Mouse (Mus musculus): ENCODE data around the gene Ccdc194. TPM values are rescaled to one million over a fixed set of nuclear protein-coding genes. Genes with fewer than 3 reads are reported as not detected.
A peak's percentile ranks its signal among the peaks of the same experiment; 100 is the strongest.

The Ccdc194 gene
- total RNA-seq, 2 experiments from 2014 or later: not detected

DNA sequence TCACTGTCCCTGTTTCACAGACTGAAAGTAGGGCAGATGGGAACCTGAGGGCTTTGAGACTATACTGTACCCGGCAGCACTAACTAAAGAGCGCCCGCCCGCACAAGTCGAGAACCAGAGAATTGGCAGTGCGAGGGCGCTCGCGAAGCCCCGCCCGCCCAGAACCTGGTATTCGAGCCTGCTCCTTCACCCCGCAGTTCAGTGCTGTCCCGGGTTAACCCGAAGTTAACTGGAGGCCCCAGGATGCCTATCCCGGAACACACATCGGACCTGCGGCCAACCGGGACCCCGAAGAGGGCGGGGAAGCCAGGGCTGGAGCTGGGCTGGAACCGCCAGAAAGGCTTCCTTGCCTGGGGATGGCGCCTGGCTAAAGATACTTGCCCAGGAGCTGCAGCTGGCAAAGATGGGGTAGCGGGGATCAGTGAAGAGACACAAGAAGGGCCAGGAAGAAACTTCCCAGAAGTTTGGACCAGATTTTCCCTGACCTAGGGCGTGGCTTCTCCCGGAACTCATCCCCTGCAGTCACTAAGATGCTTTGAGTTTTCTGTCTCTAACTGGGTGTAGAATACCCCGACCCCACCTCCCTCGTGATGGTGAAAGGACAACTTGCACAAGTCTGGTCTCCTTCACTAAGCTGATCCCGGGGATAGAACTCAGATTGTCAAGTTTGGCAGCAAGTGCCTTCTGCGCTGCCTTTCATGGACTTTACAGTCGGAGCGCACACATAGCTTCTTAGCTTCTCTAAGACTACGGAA, 37.6 kb downstream of the Ccdc194 start, which contains the start of gene Gtpbp3:
Gtpbp3 (plus strand) TSS at position 413 of the 755 bp plus-strand sequence.
- peak; percentile 73 to 88 for DNase-seq (ENCODE audit: extremely low spot score in 1 of 2, low spot score in 2 of 2)
- intact Hi-C loops (cut with DNase I): no loop called here

DNA sequence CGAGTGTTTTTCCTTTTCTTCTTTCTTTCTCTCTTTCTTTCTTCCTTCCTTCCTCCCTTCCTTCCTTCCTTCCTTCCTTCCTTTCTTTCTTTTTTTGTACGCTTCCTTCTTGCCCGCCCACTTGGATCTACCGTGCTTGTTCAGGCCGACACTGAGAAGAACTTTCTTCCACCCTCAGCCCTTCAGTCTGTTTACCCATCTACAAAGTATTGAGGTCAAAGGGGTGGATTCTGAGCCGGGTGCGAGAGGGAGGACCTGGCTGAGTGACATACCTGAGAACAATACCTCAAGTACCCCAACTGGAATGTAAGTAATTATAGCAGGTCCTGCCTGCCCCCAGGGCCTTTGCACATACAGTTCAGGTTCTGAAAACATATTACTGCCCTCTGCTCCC, 39.4 kb downstream of the Ccdc194 start:
- intact Hi-C loops (cut with DNase I): no loop called here

DNA sequence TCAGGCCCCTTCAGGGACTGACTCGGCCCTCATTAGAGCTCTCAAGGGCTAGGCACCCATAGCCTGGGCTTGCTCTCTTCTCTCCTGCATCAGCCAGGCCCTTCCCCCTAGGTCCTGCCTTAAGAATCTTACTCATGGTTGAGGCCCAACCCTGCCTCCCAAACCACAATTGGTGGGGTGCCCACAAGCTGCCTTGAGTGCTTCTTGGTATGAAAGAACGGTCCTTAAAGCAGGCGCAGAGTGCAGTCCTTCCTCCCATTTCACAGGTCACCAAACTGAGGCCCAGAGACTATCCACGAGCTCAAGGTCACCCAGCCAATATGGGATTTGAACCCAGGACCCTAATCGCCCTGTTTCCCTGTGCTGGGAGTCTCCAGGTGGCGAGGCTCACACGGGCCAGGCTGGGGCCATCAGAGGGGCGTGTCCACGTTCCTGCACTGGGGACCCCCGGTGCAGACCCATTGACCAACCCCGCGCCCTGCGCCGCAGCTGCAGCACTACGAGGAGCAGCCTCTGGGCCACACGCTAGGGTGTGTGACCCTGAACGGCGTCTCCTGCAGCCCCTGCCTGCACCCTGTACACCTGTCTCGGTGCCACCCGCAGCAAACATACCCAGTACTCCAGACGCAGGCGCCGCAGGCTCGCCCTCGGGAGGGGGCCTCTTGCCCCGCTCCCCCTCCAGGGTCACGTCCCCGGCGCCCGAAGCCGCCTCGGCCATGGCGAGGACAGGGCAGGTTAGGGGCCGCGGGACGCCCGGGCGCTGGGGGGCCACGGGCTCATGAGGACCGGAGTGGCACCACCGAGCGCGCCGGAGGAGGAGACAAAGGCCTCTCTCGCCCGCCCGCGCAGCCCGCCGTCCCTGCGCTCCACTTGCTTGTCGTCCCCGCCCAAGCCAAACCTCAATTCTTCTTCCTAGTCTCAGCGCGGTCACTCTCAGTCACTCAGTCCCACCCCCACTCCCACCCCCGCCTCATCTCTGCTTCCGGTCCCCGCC, 40.1 kb downstream of the Ccdc194 start, which contains the start of gene Ano8:
Ano8 (minus strand) TSS at position 822 of the 994 bp plus-strand sequence.
- peak; percentile 78 to 92 for DNase-seq (ENCODE audit: extremely low spot score in 1 of 2, low spot score in 2 of 2)
- intact Hi-C loops (cut with DNase I): no loop called here

More for the DNA sequence above, 39.4 kb downstream of the Ccdc194 start:
- no peak for DNase-seq (ENCODE audit: extremely low spot score in 1 of 2, low spot score in 2 of 2)

DNA sequence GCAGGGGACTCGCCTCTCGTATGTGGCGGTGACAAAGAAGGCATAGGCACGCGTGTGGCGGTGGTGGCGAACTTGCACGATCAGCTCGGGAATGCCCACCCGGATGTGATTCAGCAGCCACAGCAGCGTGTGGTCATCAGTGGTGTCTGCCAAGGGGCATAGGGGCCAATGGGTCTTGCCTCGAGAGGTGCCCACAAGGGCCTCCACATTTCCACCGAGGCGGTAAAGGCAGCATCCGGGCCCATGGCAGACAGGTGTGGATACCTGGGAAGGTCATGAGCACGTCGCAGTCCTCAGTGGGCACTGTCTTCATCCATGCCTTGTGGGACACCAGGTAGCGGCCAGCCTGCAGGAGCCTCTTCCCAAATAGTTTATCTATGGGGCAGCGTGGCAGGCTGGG, 40.8 kb downstream of the Ccdc194 start:
- DNase-seq (ENCODE audit: extremely low spot score in 1 of 2, low spot score in 2 of 2): no peak
- intact Hi-C loops (cut with DNase I): no loop called here

DNA sequence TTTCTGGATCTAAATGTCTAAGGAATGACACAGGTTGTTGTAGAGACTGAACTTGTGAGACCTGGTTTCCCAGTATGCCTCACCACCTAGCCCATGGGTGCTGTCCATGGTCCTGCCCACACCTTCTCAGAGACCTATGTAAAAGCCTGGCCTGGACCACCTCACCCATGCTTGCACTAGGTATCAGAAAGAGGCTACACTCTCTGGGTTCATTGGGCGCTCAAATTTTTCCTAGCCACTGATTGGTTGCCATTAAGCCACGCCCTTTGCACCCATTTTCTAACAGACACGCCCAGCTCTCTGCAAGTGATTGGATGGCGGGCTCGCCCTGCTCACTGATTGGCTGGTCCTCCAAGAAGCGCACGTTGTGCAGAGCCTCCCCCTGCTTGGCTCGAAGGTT, 41.6 kb downstream of the Ccdc194 start:
- no peak for DNase-seq (ENCODE audit: extremely low spot score in 1 of 2, low spot score in 2 of 2)
- intact Hi-C loops (cut with DNase I): no loop called here

DNA sequence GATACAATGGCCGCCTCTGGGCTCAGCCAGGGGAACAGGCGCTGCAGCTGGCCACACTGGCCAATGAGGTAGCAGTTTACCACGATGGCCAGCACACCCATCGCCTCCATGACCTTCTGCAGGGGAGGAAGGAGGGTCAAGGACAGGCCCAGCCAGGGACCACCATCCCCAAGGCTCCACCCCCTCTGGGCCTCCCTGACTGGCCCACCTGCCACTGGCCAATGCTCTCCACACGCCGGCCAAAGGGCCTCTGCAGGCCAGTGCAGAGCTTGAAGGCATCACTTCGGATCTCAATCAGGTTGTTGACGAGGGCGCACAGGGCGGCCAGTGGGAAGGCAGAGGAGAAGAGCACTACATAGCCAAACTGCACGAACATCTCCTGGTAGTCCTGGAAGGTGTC, 46.6 kb downstream of the Ccdc194 start:
- no peak for DNase-seq (ENCODE audit: extremely low spot score in 1 of 2, low spot score in 2 of 2)
- intact Hi-C loops (cut with DNase I): no loop called here

DNA sequence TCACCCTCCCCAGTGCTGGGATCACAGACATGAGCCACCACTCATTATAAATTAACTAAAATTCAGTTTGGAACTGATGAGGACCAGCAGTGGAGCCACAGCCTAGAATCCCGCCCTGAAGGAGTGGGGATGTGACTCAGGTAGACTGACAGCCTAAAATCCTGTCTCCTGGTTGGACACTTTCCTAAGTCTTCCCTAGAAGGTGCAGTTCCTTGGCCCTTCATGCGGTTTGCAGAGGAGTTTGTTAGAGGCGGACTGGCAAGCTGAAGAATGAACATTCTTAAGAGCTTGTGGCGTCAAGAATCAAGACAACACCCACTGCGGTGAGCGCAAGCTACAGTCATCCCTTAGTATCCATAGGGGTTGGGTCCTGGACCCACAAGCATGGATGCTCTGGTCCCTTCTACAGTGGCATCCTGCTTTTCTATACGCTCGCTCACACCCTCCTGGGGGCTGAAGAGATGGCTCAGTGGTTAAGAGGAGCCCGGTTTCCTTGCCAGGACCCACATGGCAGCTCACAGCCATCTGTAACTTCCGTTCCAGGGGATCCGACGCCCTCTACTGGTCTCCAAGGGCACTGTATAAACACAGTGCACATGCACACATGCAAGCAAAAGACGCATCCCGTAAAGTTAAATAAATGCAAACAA, 48.2 kb downstream of the Ccdc194 start:
- DNase-seq (ENCODE audit: extremely low spot score in 1 of 2, low spot score in 2 of 2): peak in 1 of 2 experiments; percentile 66
- intact Hi-C loops (cut with DNase I): no loop called here

DNA sequence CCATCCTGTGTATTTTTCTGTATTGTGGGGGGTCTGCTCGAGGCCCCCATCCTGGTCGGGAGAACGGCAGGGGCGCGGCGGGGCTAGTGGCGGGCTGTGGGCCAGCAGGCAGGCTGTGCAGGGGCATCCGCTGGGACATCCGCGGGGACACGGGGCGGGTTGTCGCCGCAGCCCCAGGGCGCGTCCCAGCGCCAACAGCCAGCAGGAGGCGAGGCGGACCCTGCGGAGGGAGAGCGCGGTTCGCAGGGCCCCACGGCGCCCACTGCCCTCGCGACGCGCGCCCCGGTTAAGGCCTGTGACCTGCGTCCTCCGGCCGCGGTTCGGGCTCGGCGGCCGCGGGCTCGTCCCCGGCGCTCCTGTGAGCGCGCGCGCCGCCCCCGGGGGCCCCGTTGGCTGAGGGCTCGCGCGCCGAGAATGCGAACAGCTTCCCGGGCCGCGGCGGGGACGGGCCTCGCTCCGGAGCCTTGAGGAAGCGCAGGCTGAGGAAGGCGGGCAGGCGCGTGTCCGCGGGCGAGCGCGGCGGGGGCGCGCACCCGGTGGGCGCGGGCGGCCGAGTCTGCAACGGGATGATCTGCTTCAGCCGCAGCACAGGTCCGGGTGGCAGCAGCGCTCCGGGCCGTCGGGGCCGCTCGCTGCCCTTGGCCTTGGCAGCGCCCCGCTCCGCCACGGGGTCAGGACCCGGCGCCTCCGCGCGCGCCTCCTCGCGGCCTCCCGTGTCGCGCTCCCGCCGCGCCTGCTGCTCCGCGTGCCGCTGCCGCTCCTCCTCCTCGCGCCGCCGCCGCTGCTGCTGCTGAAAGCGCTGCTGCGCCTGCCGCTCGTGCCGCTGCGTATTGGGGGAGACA, 49.2 kb downstream of the Ccdc194 start:
- intact Hi-C loops (cut with DNase I): no loop called here
- DNase-seq (ENCODE audit: extremely low spot score in 1 of 2, low spot score in 2 of 2): peak; percentile 62 to 92

DNA sequence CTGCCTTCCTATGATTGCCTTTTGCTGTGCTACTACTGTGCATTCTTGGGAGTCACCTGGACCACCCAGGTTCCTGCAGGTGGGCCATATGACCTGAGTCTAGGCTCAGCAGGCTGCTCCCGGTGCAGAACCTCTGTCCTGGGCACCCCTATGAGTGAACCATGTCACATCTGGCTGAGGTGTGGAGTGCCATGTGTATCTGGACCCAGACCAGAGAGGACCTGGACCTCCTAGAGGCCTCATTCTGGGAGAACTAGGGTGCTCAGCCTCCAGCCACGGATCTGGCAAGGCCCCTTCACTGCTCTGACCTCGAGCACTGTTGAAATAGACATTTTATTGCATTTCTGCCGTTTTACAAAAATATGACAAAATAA, 49.8 kb downstream of the Ccdc194 start:
- peak in 1 of 2 experiments; percentile 31 for DNase-seq (ENCODE audit: extremely low spot score in 1 of 2, low spot score in 2 of 2)
- intact Hi-C loops (cut with DNase I): no loop called here

DNA sequence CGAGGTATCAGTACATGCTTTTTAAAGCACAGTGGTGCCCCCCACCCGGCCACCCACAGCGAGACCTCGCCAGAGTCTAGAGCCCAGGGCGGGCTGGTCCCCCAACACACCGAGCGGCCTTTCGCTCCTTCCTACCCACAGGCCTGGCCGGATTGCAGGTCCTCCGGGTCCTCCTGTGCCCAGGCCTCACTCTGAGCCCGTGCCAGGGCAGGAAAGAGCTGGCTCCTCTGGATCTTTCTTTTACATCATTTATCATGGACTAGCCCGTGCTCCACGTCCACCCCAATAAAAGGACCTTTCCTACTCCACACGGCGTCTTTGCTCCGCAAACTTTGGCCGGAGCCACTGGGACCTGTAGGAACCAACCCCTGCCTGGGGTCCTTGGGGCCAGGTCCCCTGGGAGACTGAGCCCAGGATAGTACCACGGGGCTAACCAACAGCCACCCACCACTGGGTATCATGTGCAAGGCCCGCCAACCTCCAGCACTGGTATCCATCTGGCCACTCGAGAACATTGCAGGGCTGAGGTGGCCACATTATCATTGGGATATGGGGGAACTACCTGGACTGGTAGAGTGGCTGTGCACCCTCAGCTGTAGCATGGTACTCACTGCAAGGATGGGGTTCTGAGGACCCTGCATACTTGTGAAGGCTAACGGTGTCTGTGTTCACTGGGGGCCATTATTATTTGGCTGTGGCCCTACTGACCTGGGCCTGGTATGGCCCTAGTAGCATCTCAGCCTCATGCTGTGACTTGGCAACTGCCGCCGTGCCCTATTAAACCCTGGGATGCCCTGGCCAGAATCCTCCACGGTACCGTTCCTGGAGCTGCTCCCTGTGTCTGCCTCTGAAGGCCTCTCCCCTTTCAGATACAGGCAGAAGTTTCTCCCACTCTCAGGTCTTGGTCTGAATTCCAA, 50.5 kb downstream of the Ccdc194 start:
- DNase-seq (ENCODE audit: extremely low spot score in 1 of 2, low spot score in 2 of 2): peak in 1 of 2 experiments; percentile 43
- intact Hi-C loops (cut with DNase I): no loop called here

DNA sequence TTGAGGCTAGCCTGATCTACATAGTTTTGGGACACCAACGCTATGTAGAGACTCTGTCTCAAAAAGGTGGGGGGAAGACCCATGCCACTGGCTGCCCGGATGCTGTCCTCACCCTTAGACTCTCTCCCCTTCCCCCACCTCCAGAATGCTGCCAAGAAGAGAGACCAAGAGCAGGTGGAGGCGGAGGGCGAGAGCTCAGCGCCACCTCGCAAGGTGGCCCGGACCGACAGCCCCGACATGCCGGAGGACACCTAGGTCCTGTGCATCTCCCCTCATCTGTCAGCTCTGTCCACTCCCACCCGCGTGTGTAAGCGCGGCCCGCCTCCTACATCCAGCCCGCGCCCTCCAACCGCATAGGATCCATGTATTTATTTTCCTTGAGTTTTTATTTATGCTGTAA, 51.2 kb downstream of the Ccdc194 start:
- peak in 1 of 2 experiments; percentile 37 for DNase-seq (ENCODE audit: extremely low spot score in 1 of 2, low spot score in 2 of 2)
- intact Hi-C loops (cut with DNase I): no loop called here

DNA sequence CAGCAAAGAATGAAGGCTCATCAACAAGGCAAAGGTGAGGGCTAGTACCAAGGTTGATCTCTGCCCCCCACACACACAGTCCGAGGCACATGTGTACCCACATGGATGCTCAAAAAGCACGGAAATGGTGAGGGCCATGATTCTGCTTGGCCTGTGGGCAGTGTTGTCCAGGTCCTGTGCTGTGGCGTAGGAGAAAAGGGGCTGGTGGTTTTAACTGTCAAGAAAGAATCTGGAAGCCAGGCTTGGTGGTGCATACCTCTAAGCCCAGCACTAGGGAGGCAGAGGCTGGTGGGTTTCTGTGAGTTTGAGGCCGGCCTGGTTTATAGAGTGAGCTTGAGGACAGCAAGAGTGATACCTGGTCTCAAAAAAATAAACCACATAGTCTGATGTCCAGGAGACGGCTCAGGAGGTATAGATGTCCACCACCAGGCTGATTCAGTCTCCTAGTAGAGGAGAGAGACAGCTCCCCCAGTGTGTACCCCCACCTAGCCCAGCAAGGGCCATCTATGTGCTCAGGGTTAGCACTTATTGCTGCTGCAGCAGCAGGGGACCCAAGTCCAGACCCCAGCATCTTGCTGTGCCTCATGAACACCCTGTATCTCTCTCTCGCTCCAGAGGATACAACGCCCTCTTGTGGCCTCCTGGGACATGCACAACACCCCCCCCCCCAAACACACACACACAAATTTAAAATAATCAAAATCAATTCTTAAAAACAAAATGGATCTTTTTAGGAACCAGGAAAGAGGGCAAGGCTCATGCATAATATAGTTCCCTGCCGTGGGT, 52.7 kb downstream of the Ccdc194 start:
- DNase-seq (ENCODE audit: extremely low spot score in 1 of 2, low spot score in 2 of 2): peak in 1 of 2 experiments; percentile 29
- intact Hi-C loops (cut with DNase I): no loop called here

DNA sequence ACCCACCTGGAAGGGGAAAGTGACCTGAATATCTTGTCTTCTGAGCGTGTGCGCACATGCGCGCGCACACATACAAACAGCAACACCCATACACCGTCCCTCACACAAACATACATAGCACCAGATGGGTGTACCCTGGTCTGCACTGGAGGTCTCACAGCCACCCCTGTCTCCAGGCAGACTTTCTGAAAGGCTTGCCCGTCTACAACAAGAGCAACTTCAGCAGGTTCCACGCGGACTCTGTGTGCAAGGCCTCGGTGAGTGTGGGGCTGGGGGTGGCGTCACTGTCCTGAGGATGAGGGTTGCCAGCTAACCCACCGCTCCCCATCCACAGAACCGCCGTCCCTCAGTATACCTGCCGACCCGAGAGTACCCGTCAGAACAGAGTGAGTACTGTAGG, 53.6 kb downstream of the Ccdc194 start:
- peak in 1 of 2 experiments; percentile 30 for DNase-seq (ENCODE audit: extremely low spot score in 1 of 2, low spot score in 2 of 2)
- intact Hi-C loops (cut with DNase I): no loop called here

DNA sequence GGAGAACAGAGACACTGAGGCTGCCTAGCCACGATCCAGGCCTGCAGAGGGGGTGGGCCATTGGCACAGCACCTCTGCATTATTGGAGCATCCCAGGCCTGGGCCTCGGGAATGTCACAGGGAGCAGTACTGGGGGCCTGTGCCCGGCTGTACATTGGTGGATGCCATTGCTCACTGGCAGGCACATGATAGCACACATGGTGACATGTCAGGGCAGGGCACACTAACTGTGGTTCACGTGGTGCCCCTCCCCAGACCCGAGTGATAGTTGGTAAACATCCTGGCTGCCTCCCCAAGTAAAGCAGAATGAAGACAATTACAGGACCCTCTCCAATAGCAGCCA, 54.6 kb downstream of the Ccdc194 start:
- no peak for DNase-seq (ENCODE audit: extremely low spot score in 1 of 2, low spot score in 2 of 2)
- intact Hi-C loops (cut with DNase I): no loop called here

DNA sequence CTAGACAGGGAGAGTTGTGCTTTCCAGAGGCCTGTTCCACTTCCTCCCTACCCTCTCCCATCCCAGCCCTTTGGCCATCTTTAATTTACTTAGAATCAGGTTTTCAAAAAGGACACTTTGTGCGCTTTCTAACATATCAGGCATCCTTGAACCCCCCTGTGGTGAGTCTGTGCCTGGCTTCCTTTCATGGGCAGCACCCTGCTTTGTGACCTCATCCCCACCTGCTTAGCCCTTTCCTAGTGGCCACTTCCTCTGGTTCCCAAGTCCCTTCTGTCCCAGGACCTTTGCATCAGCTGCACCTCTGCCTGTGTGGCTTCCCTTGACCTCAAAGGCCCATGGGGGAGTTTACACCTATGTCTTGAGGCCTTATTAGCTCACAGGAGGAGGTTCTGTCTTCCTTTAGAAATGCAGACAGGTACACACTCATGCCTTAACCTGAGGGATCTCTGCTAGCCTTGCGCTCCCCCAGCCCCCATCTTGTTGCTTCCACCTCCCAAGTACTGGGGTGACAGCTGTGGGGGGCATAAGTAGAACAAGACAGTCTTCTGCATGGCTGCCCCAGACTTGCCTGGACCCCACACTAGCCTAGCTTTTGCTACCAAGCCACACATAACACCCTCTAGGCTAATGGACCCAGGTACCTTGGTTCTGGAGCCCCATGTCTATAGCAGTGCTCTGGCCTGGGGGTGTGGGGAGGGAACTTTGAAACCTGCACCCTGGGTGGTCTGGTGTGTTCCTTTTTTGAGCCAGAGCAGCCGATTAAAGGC, 55.2 kb downstream of the Ccdc194 start:
- DNase-seq (ENCODE audit: extremely low spot score in 1 of 2, low spot score in 2 of 2): no peak

More for the DNA sequence above, 55.2 kb downstream of the Ccdc194 start:
- intact Hi-C loops (cut with DNase I): no loop called here
